Mouse (Mus musculus) left cerebral cortex, adult 2 months (tissue): Measurements from ENCODE around the gene Chd8. TPM values are rescaled to one million over a fixed set of nuclear protein-coding genes. Genes with fewer than 3 reads are reported as not detected.

Experiments used
- DNase-seq, 2 experiments: peaks; one replicate each; pipeline ENCODE4 v3.0.0; 2021 to 2022; ENCODE audit warnings: low spot score in 2 of 2, mixed read lengths in 1 of 2; ENCODE audit errors: extremely low spot score in 1 of 2
- H3K27ac ChIP-seq: fragments of 200-600 bp; 2 replicates; pipeline ENCODE4 v1.8.1; 2022
- H3K4me3 ChIP-seq: fragments of 200-600 bp; 2 replicates; pipeline ENCODE4 v1.8.1; 2022
- CTCF ChIP-seq: fragments of 200-600 bp; IDR thresholded peaks from 2 replicates; pipeline ENCODE4 v1.8.1; 2022; ENCODE audit warnings: antibody characterized with exemption, mild to moderate bottlenecking, moderate library complexity
- intact Hi-C: fragments of 180-260 bp; cut with DNase I; formaldehyde crosslinking; loops from one replicate; pipeline ENCODE4 v1.15.1; 2025
- total RNA-seq, 2 experiments: library from RNA; stranded (reverse); gene quantifications; 2 replicates each; pipeline ENCODE4 v1.2.3; 2021

The Chd8 gene
- total RNA-seq, 2 experiments from 2014 or later: 115 to 122 TPM

GRCm38 (mm10) chr14:52272781-52273180 is 15.2 kb upstream of the Chd8 start:
- no peak for TF ChIP-seq CTCF
- no peak overlapping the region for H3K27ac ChIP-seq
- no peak for DNase-seq
- intact Hi-C loops: no loop called here
- no peak overlapping the region for H3K4me3 ChIP-seq

- DNase-seq: peak in 1 of 2 experiments; percentile 15
- TF ChIP-seq CTCF: no peak
- peak overlapping the region; percentile 94 for H3K27ac ChIP-seq
- peak overlapping the region; percentile 67 for H3K4me3 ChIP-seq
- intact Hi-C loops: loop anchor here (1.0 kb wide), 2 partner anchors 12 to 23 kb away; partner anchors contain the start of genes Rab2b and Tox4
These were observed 1.0 kb downstream of the Chd8 start for GRCm38 (mm10) chr14:52256311-52257175.

- H3K4me3 ChIP-seq: no peak overlapping the region
- H3K27ac ChIP-seq: no peak overlapping the region
- no peak for DNase-seq
- intact Hi-C loops: no loop called here
- TF ChIP-seq CTCF: no peak
These were observed 11.5 kb downstream of the Chd8 start for GRCm38 (mm10) chr14:52246129-52246528.

- TF ChIP-seq CTCF: no peak
- intact Hi-C loops: loop anchor here (1.0 kb wide), 1 partner anchor 13 kb away; the partner anchor contains the start of gene Chd8
- H3K27ac ChIP-seq: peak overlapping the region; percentile 86
- H3K4me3 ChIP-seq: peak overlapping the region; percentile 69
- DNase-seq: no peak
These were observed 12.9 kb downstream of the Chd8 start for GRCm38 (mm10) chr14:52244690-52245042.

DNA sequence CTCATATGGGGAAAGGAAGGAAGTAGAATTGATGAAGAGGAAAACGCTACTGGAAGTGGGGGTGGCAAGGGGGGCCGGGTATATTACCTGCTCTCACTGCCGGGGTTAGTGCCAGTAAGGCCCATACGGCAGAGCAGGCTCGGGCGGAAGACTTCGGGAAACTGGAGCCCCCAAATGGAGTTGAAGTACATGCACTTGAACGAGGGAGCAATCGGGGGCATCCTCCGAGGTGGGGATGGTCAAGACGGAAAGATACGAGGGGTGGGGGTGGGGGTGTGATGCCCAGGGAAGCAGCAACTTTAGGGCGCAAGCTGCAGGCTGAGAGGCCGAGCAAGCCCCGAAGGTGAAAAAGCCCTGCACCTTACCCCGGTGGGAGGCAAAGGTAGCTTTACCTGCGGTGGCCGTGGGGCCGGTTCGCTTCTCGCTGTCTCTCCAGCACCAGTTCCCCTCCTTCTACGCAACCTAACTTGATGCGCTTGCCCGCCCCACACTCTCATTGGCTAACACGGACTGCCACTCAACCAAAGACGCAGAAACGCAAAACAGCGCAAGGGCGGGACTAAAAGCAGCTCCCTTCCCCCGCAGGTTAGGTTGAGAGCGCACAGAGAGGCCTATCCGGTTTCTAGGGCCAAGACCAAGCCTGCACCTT is 13.4 kb downstream of the Chd8 start:
- H3K27ac ChIP-seq: peak overlapping the region; percentile 86
- peak overlapping the region; percentile 69 for H3K4me3 ChIP-seq
- DNase-seq: peak; percentile 98 to 99
- intact Hi-C loops: loop anchor here (1.0 kb wide), 1 partner anchor 13 kb away; the partner anchor contains the start of gene Chd8
- TF ChIP-seq CTCF: no peak

- intact Hi-C loops: no loop called here
These were observed 21.4 kb downstream of the Chd8 start for GRCm38 (mm10) chr14:52236216-52236615.

DNA sequence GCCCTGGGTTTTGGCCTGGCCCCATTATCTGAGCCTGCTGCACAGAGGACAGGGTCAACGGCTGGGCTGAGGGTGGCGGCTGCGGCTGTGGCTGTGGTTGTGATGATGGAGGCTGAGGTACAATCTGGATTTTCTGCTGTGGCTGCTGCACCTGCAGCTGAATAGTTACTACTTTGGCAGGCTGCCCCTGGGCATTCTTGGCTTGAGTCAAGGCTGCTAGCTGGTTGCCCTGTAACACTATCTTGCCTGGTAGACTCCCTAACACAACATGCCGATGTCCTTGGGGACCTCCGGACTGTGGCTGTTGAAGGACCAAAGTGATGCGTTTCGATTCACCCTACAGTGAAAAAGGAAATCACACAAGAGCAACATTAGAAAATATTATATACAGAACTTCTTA is 22.4 kb downstream of the Chd8 start:
- H3K4me3 ChIP-seq: no peak overlapping the region
- H3K27ac ChIP-seq: no peak overlapping the region
- no peak for TF ChIP-seq CTCF
- intact Hi-C loops: no loop called here
- no peak for DNase-seq

More at GRCm38 (mm10) chr14:52236216-52236615, 21.4 kb downstream of the Chd8 start:
- no peak for TF ChIP-seq CTCF
- Histone ChIP-seq H3K4me3 (no peak overlapping the region), H3K27ac (no peak overlapping the region)
- no peak for DNase-seq

DNA sequence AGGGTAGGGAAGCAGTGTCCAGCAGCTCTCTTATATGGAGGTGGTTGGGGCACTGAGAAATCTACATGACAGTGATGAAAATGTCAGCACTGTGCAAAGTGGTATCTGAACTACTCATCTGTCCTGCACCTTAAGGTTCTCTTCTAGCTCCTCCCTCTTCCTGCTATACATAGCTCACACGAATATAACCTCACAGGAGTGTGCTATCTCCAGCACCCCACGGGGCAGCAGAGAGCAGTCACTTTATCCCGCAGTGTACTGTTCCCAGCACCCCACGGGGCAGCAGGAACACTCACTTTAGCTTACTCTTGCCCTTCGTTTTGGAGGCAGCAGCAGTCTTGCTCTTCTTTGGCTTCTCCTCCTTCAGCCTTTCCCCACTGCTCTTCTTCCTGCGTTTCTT is 25.3 kb downstream of the Chd8 start:
- no peak for TF ChIP-seq CTCF
- Histone ChIP-seq H3K27ac (no peak overlapping the region), H3K4me3 (no peak overlapping the region)
- no peak for DNase-seq
- intact Hi-C loops: no loop called here

DNA sequence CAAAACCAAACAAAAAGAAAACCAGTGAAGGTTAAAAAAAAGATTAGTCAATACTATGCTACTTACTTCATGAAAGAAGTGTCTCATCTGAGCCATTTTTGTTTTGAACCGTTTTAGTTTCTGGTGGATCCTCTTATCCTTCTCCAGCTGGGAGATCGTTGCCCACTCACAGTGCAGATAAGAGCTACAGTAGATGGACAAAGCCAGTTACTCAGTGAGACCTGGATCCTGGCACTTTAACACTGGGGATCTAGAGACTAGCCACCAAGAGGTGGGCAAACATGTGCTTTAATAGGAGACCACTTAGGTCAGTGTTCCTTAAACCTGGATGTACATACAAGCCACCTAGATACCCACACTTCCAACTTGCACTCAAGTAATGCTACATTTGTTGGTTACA is 31.6 kb downstream of the Chd8 start:
- no peak for DNase-seq
- intact Hi-C loops: no loop called here
- Histone ChIP-seq H3K4me3 (no peak overlapping the region), H3K27ac (no peak overlapping the region)
- TF ChIP-seq CTCF: no peak

DNA sequence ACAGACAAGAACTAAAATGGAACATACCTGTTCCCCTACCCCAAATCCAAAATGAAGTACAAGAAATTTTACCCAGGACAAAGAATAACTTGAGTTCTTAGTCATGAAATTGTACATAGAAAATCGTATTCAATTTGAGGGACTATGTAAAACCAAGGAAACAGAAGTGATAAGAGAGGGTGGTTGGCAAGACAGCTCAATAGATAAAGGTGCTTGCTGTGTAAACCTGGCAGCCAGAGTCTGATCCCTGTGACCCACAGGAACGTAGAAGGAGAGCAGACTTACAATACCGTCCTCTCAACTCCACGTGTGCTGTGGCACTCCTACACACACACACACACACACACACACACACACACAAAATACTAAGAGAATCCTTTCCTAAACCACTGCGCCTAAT is 40.3 kb downstream of the Chd8 start:
- no peak for DNase-seq
- no peak for TF ChIP-seq CTCF
- Histone ChIP-seq H3K27ac (no peak overlapping the region), H3K4me3 (no peak overlapping the region)
- intact Hi-C loops: loop anchor here (5.0 kb wide), 2 partner anchors 40 to 135 kb away; no protein-coding TSS in a partner anchor

DNA sequence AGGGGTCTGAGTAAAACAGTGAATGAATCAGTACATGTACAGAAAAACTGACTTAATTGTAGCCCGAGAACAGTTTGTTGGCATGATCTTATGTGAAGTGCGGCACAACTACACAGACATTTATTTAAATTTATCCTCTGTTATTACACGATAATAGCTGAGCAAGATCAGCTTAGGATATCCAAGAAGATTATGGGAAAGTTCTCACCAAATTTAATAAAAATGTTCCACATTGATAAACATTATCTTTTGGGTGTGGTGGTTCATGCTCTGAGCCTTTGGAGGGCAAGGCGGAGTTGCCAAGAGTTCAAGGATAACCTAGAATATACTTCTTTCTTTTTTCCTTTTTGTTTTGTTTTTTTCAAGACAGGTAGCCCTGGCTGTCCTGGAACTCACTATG is 58.2 kb downstream of the Chd8 start:
- Histone ChIP-seq H3K27ac (no peak overlapping the region), H3K4me3 (no peak overlapping the region)
- no peak for DNase-seq
- intact Hi-C loops: loop anchor here (5.0 kb wide), 1 partner anchor 78 kb away; the partner anchor contains the start of genes Rab2b and Tox4
- no peak for TF ChIP-seq CTCF

- intact Hi-C loops: loop anchor here (5.0 kb wide), 1 partner anchor 79 kb away; the partner anchor contains the start of genes Rab2b and Tox4
These were observed 59.4 kb downstream of the Chd8 start for GRCm38 (mm10) chr14:52198141-52198540.

More at GRCm38 (mm10) chr14:52198141-52198540, 59.4 kb downstream of the Chd8 start:
- Histone ChIP-seq H3K27ac (no peak overlapping the region; the same call in 1 of the 2 replicates), H3K4me3 (peak overlapping the region; percentile 99)
- TF ChIP-seq CTCF: no peak
- DNase-seq: no peak
